Mouse (Mus musculus) lung, postnatal 0 days (tissue): Measurements from ENCODE around the gene Caskin2.

Source experiments
- CTCF ChIP-seq: IDR thresholded peaks from 2 replicates; pipeline ENCODE4 v1.5.1; 2016; ENCODE audit warnings: antibody characterized with exemption, mild to moderate bottlenecking
- EP300 ChIP-seq: IDR thresholded peaks from 2 replicates; pipeline ENCODE4 v1.6.1; 2016; ENCODE audit warnings: antibody characterized with exemption, mild to moderate bottlenecking, control low read depth

- no peak for TF ChIP-seq CTCF
- no peak for TF ChIP-seq EP300
Observed at GRCm38 (mm10) chr11:115810377-115810776, 3.1 kb downstream of the Caskin2 start.
